Mouse (Mus musculus) heart, postnatal 0 days (tissue): ENCODE measurements around the gene Comtd1. TPM values are rescaled to one million over a fixed set of nuclear protein-coding genes. Genes with fewer than 3 reads are reported as not detected.

ENCODE experiments used
- ATAC-seq: fragments of 200-750 bp; cut with Nextera tagmentation; 2 replicates; pipeline ENCODE4 v1.8.0; 2017; ENCODE audit warnings: low read depth, moderate number of reproducible peaks, moderate library complexity; ENCODE audit not compliant: insufficient read depth
- DNase-seq: peaks from one replicate; pipeline ENCODE4 v3.0.0-alpha.2; 2016; ENCODE audit warnings: low spot score
- H3K27ac ChIP-seq: fragments of 300-500 bp; sonication (generic); 2 replicates; pipeline ENCODE4 v1.5.1; 2014; ENCODE audit warnings: low read depth, mild to moderate bottlenecking
- H3K27me3 ChIP-seq: fragments of 300-500 bp; sonication (generic); 2 replicates; pipeline ENCODE4 v1.6.1; 2014; ENCODE audit warnings: low read length, mixed read lengths; ENCODE audit not compliant: control insufficient read depth, insufficient read depth
- H3K36me3 ChIP-seq: fragments of 300-500 bp; sonication (generic); replicated peaks from 2 replicates; pipeline ENCODE4 v1.6.1; 2014; ENCODE audit warnings: low read length, mixed read lengths; ENCODE audit not compliant: control insufficient read depth, insufficient read depth
- H3K4me1 ChIP-seq: fragments of 300-500 bp; sonication (generic); 2 replicates; pipeline ENCODE4 v1.6.1; 2014; ENCODE audit warnings: antibody characterized with exemption; ENCODE audit not compliant: control insufficient read depth, insufficient read depth
- H3K4me2 ChIP-seq: fragments of 300-500 bp; sonication (generic); 2 replicates; pipeline ENCODE4 v1.6.1; 2014; ENCODE audit warnings: low read depth, mild to moderate bottlenecking, low read length, moderate library complexity
- H3K4me3 ChIP-seq: fragments of 300-500 bp; sonication (generic); 2 replicates; pipeline ENCODE4 v1.5.1; 2014; ENCODE audit warnings: low read depth, low read length
- H3K9ac ChIP-seq: fragments of 300-500 bp; sonication (generic); replicated peaks from 2 replicates; pipeline ENCODE4 v1.6.1; 2014; ENCODE audit warnings: low read depth, low read length, mixed read lengths
- H3K9me3 ChIP-seq: fragments of 300-500 bp; sonication (generic); replicated peaks from 2 replicates; pipeline ENCODE4 v1.6.1; 2016; ENCODE audit warnings: low read length; ENCODE audit not compliant: control insufficient read depth
- CTCF ChIP-seq: IDR thresholded peaks from 2 replicates; pipeline ENCODE4 v1.5.1; 2016; ENCODE audit warnings: antibody characterized with exemption, control low read depth, low read depth
- EP300 ChIP-seq: IDR thresholded peaks from 2 replicates; pipeline ENCODE4 v1.6.1; 2016; ENCODE audit warnings: antibody characterized with exemption, low read depth
- WGBS: fragments of 180-500 bp; shearing (Covaris S2); extraction: QIAGEN DNeasy Blood & Tissue Kit; methylation state at CpG from one replicate; pipeline ENCODE4 v1.1.7; 2014; 5-methylcytosine and 5-hydroxymethylcytosine counted together
- polyA plus RNA-seq: library from polyadenylated mRNA; unstranded; fragments of >200 nt; fragmentation: Nextera tagmentation; extraction: Ambion mirVana; gene quantifications from 2 replicates; pipeline ENCODE4 v1.2.1, GENCODE M21; 2015
- total RNA-seq: library from RNA; depleted of rRNA; stranded (reverse); fragments of >200 nt; gene quantifications from 2 replicates; pipeline ENCODE4 v1.2.3, GENCODE M21; 2014; ENCODE audit warnings: low replicate concordance; rRNA removed

The Comtd1 gene
- 18.3 and 53.5 TPM in 2 replicates for total RNA-seq
- polyA plus RNA-seq, result 27.8 and 30.6 TPM in 2 replicates

DNA sequence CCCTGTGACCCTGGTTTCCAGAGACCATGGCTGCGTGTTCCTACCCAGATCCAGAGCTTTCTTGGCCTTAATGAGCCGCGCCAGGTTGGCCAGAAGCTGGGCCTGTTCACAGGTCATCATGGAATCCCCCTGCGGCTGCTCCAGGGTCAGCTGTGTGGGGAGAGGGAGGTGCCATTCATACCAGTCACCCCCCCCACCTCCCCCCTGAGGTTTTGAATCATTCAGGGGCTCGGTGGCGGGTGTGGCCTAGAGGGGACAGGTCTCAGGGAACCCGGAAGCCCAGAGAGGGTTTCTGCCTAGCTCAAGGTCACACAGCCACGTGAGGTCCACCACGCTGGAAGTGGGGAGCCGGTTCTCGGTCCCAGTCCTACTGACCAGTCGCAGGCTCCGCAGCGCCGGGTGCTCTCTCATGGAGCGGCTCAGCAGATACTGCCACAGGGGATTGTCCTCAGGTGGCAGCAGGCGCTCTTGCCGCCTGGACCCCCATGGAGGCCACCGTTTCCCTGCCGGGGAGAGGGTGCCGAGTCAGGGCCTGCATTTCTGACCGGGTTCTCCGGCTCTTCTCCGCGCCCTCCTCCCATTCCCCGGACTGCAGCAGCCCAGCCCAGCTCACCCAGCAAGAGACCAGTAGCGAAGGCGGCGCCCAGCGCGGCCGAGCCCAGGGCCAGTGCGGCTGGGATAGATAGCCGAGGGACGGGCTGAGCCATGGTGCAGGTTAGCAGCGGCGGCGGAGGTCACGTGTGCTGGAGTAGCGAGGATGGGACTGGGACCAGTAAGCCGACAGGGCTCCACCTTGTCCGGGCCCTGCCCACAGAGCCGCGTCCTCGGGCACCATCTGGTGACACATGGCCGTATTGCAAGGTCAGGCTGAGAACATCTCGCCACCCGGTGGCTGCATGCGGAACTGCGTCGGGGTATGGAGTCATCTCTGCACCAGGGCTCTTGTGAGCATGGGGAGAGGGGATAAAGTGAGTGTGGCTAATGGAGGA, at the start of gene Comtd1:
TSS of gene Comtd1 (minus strand) at position 812 of the 989 bp plus-strand sequence.
- no peaks in the 10 kb centered on the region for H3K9me3 ChIP-seq
- under 1% methylated on average over 51 of the region's 51 CpGs for WGBS
- peak within 1 kb of the TSS; percentile 88 for H3K4me2 ChIP-seq
- TF ChIP-seq CTCF (peak; percentile 100), EP300 (no peak)
- peak; percentile 93 for DNase-seq
- 0 out of 2 replicates have a peak, but pooled peaks cover 6% of the 10 kb centered on the region for H3K4me1 ChIP-seq
- peaks cover 36% of the 10 kb centered on the region for H3K36me3 ChIP-seq
- no peaks in the 10 kb centered on the region for H3K27me3 ChIP-seq
- H3K27ac ChIP-seq, result peak within 1 kb of the TSS; percentile 68
- H3K4me3 ChIP-seq, result peak within 1 kb of the TSS; percentile 65
- peak; percentile 90 for ATAC-seq
- peak within 1 kb of the TSS; percentile 54 for H3K9ac ChIP-seq

DNA sequence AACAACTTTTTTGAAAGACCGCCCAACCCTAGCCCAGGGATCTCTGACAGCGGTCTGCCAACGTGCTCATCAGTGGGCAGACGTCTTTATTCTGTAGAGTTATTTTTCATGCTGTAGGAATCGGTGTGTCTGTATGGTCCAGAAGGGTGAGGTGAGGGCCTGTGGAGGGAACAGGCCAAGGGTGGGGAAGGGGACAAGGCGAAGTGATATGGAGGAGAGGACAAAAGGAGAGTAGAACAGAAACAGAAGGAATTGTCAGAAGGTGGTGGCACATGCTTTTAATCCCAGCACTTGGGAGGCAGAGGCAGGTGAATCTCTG, 43.5 kb upstream of the Comtd1 start:
- no peaks in the 10 kb centered on the region for H3K36me3 ChIP-seq
- no peak overlapping the region for H3K4me2 ChIP-seq
- H3K27me3 ChIP-seq, result no peaks in the 10 kb centered on the region
- H3K27ac ChIP-seq, result no peak overlapping the region
- H3K4me3 ChIP-seq, result no peak overlapping the region
- WGBS, result 83% methylated on average over 6 of the region's 6 CpGs
- no peaks in the 10 kb centered on the region for H3K9me3 ChIP-seq
- ATAC-seq (no peak), DNase-seq (no peak)
- TF ChIP-seq EP300, result no peak
- TF ChIP-seq CTCF, result no peak
- H3K9ac ChIP-seq, result no peak overlapping the region
- H3K4me1 ChIP-seq, result no peaks in the 10 kb centered on the region

DNA sequence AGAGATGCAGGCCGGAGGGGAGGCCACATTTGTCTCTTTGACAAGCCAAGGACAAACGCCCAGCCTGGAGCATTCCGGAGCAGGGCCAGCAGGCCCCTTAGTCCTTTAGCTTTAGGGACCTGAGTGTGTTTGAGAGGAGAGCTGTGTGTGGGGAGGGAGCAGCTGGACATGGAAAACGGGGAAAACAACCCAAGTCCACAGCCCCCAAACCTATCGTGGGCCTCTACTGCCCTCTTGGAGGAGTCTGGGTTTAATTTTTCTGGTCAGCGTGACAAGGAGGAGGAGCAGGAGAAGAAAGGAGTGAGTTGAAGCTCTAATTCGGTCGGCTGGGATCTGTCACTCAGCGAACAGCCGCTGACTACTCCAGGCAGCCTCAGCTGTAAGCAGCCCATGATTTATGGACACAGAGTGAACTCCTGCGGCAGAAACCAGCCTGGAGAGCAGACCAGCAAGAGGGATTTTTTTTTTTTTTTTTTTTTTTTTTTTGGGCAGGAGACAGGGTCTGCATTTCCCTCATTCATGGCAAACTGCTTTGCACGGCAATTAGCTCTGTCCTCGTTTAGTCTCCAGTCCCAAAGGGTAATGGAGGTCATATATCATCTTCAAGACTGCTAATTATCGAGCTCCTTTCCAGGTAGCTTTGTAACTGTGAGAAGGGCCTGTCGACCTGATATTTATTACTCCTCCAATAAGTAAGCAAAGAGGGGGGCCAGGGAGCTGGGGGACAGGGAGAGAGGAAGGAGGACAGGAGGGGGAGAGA, 43.0 kb upstream of the Comtd1 start:
- no peaks in the 10 kb centered on the region for H3K9me3 ChIP-seq
- H3K27ac ChIP-seq, result no peak overlapping the region
- H3K36me3 ChIP-seq, result no peaks in the 10 kb centered on the region
- ATAC-seq (peak; percentile 71), DNase-seq (peak; percentile 16)
- H3K4me3 ChIP-seq, result no peak overlapping the region
- no peak overlapping the region for H3K9ac ChIP-seq
- no peak for TF ChIP-seq CTCF
- no peak for TF ChIP-seq EP300
- H3K4me2 ChIP-seq, result peak overlapping the region; percentile 33
- WGBS, result 22% methylated on average over 15 of the region's 15 CpGs
- H3K27me3 ChIP-seq, result no peaks in the 10 kb centered on the region
- H3K4me1 ChIP-seq, result no peaks in the 10 kb centered on the region

DNA sequence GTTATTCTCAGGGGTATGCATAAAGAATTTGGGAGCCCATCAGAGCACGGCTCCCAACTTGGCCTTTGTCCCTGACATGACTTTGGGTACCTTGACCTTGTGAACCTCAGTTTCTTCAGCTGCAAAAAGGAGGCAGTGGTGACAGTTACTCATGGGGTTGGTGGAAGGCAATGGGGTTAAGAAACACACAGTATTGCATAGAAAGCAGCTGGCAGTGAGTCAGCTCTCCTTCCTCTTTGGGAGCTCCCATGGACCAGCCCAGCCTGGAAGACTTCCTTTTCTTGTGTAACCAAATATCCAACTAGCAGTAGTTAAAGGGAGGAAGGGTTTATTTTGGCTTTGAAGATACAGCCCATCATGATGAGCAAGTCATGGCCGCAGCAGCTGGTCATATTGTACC, 41.7 kb upstream of the Comtd1 start:
- ATAC-seq, result no peak
- Histone ChIP-seq H3K4me3 (no peak overlapping the region), H3K4me1 (no peaks in the 10 kb centered on the region), H3K9me3 (no peaks in the 10 kb centered on the region), H3K9ac (no peak overlapping the region), H3K36me3 (no peaks in the 10 kb centered on the region), H3K27me3 (no peaks in the 10 kb centered on the region), H3K27ac (no peak overlapping the region), H3K4me2 (no peak overlapping the region)
- DNase-seq, result no peak
- WGBS, result 69% methylated on average over 2 of the region's 2 CpGs
- TF ChIP-seq EP300 (no peak), CTCF (no peak)

DNA sequence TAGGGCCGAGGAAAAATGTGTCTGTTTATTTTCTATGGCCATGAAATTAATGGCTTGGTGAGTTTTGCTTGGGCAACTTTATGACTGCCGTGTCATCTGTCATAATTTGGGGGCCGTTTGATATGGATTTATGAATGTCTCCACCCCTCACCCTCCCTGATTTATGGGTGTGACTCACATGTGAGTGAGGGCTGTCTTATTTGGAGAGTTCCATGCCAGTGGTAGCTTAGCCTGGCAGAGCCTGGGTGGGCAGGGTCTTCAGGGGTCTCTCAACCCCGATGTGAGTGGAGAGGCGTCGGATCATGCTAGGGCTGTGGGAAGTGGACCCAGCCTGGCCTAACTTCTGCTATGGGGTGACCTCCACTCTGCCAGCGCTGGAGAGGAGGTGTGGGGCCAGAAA, 18.0 kb upstream of the Comtd1 start:
- no peaks in the 10 kb centered on the region for H3K9me3 ChIP-seq
- no peaks in the 10 kb centered on the region for H3K27me3 ChIP-seq
- H3K36me3 ChIP-seq, result no peaks in the 10 kb centered on the region
- no peak overlapping the region for H3K9ac ChIP-seq
- no peaks in the 10 kb centered on the region for H3K4me1 ChIP-seq
- no peak overlapping the region for H3K4me3 ChIP-seq
- no peak overlapping the region for H3K27ac ChIP-seq
- ATAC-seq, result no peak
- no peak for TF ChIP-seq EP300
- no peak for TF ChIP-seq CTCF
- no peak overlapping the region for H3K4me2 ChIP-seq
- 86% methylated on average over 7 of the region's 7 CpGs for WGBS
- no peak for DNase-seq
